Mouse (Mus musculus): ENCODE data around the gene Slc17a7. TPM values are rescaled to one million over a fixed set of nuclear protein-coding genes. Genes with fewer than 3 reads are reported as not detected.
A peak's percentile ranks its signal among the peaks of the same experiment; 100 is the strongest.
"Not testable (repeated sequence)": the region's sequence is repeated elsewhere in the genome, so short reads cannot be mapped to it uniquely, and the experiment has no call there.

Slc17a7 gene
- polyA plus RNA-seq, 1 experiment from 2014 or later: 0.55 TPM

GRCm38 (mm10) chr7:45148534-45149098 is 15.1 kb upstream of the Slc17a7 start:
- H3K4me2 ChIP-seq: no peak overlapping the region
- no peaks in the 10 kb centered on the region for H3K9me3 ChIP-seq
- H3K27me3 ChIP-seq: no peaks in the 10 kb centered on the region
- H3K4me1 ChIP-seq: peaks cover 36% of the 10 kb centered on the region
- peaks cover 28% of the 10 kb centered on the region for H3K36me3 ChIP-seq
- ATAC-seq (ENCODE audit: borderline replicate concordance, extremely low read depth, low FRiP score, low TSS enrichment): no peak
- H3K4me3 ChIP-seq: no peak overlapping the region
- no peak overlapping the region for H3K27ac ChIP-seq
- WGBS: 45% methylated on average over 4 of the region's 4 CpGs
- H3K9ac ChIP-seq: no peak overlapping the region

DNA sequence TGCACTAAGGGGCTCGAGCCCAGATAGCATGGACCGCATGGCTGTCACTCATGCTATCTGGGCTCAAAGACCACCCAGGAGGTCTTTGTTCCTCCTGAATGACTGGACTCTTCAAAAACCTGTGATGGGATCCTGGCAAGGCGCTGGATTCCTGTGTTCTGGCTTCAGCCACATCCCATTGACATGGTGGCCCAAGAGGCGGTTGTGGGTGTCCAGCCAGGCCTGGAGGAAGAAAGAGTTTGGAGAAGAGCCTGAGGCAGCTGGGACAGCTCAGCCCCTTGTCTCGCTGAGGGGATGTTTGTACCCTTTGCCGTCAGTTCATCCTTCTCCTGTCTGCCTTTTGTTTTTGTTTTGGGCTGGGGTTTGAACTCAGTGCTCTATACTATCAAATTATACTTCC is 14.2 kb upstream of the Slc17a7 start:
- peaks cover 22% of the 10 kb centered on the region for H3K36me3 ChIP-seq
- H3K27ac ChIP-seq: peak overlapping the region; percentile 66
- H3K9me3 ChIP-seq: no peaks in the 10 kb centered on the region
- peaks cover 38% of the 10 kb centered on the region for H3K4me1 ChIP-seq
- no peaks in the 10 kb centered on the region for H3K27me3 ChIP-seq
- no peak overlapping the region for H3K9ac ChIP-seq
- WGBS: 50% methylated on average over 6 of the region's 6 CpGs
- no peak for ATAC-seq (ENCODE audit: borderline replicate concordance, extremely low read depth, low FRiP score, low TSS enrichment)
- no peak overlapping the region for H3K4me2 ChIP-seq
- H3K4me3 ChIP-seq: no peak overlapping the region

DNA sequence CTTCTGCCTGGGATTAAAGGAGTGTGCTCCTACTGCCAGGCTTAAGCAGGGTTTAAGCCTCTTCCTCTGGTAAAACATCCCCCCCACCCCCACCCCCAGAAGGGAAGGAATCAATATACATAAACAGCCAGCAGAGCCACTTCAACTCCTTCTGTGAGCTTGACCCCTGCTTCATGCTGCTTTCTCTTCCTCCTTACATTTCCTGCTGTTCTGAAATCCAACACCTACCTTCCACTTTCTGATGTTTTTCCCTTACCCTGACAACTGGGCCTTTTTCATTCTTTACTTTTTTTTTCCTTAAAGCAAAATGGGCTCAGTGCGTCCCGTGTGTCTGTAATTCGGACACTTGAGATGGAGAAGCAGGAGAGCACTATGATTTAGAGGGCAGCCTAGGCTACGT is 13.4 kb upstream of the Slc17a7 start:
- H3K4me2 ChIP-seq: no peak overlapping the region
- 53% methylated on average over 4 of the region's 4 CpGs for WGBS
- no peaks in the 10 kb centered on the region for H3K9me3 ChIP-seq
- no peaks in the 10 kb centered on the region for H3K27me3 ChIP-seq
- H3K27ac ChIP-seq: peak overlapping the region; percentile 71
- no peak for ATAC-seq (ENCODE audit: borderline replicate concordance, extremely low read depth, low FRiP score, low TSS enrichment)
- H3K4me1 ChIP-seq: peaks cover 45% of the 10 kb centered on the region
- peaks cover 16% of the 10 kb centered on the region for H3K36me3 ChIP-seq
- no peak overlapping the region for H3K4me3 ChIP-seq
- 0 out of 2 replicates have a peak overlapping the region, but pooled peaks have one; percentile 3 for H3K9ac ChIP-seq

GRCm38 (mm10) chr7:45151303-45151702 is 12.4 kb upstream of the Slc17a7 start:
- H3K4me1 ChIP-seq: peaks cover 48% of the 10 kb centered on the region
- H3K4me2 ChIP-seq: no peak overlapping the region
- no peaks in the 10 kb centered on the region for H3K9me3 ChIP-seq
- no peaks in the 10 kb centered on the region for H3K27me3 ChIP-seq
- H3K9ac ChIP-seq: no peak overlapping the region
- H3K27ac ChIP-seq: peak overlapping the region; percentile 71
- no peak overlapping the region for H3K4me3 ChIP-seq
- 0 out of 2 replicates have a peak, but pooled peaks cover 8% of the 10 kb centered on the region for H3K36me3 ChIP-seq
- WGBS: 24% methylated on average over 11 of the region's 11 CpGs
- ATAC-seq (ENCODE audit: borderline replicate concordance, extremely low read depth, low FRiP score, low TSS enrichment): peak; percentile 7; the same call in 1 of the 2 replicates

DNA sequence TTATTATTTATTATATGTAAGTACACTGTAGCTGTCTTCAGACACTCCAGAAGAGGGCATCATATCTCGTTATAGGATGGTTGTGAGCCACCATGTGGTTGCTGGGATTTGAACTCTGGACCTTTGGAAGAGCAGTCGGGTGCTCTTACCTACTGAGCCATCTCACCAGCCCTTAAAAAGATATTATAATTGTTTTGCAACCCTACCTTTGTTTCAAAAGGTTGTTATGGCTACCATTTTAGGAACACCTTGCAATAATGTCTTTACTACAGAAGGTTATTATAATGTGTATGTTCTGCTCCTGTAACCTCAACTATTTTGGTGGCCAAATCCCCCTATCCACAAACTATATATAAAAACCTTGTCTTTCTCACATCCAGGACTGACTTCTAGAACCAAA is 10.7 kb upstream of the Slc17a7 start:
- not testable (repeated sequence) for H3K36me3 ChIP-seq; H3K27ac ChIP-seq; H3K27me3 ChIP-seq; H3K9me3 ChIP-seq; H3K4me3 ChIP-seq; ATAC-seq (ENCODE audit: borderline replicate concordance, extremely low read depth, low FRiP score, low TSS enrichment); H3K9ac ChIP-seq
- Histone ChIP-seq H3K4me1 (peaks cover 48% of the 10 kb centered on the region), H3K4me2 (peak overlapping the region; percentile 83)
- 84% methylated on average over 2 of the region's 2 CpGs for WGBS

DNA sequence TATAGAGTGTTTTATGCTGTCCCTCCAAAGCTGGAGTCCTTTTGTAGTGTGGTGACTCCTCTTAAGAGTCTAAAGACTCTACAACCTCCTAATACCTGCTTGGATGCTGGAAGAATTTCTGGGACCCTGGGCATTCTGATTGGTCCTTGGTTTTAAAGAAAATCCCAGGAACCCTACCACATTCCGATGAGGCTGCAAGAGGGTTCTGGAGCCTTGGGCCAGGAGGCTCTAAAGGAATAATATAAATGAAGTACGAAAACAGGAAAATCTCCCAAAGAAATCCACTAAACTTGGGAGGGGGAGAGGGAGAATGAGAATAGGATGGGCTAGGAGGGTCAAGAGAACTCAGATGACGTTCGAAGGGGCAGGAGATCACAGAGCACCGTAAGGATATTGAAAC is 10.2 kb upstream of the Slc17a7 start:
- H3K27me3 ChIP-seq: no peaks in the 10 kb centered on the region
- peak overlapping the region; percentile 83 for H3K4me2 ChIP-seq
- peak overlapping the region; percentile 98 for H3K27ac ChIP-seq
- peak overlapping the region; percentile 87 for H3K9ac ChIP-seq
- H3K4me3 ChIP-seq: peak overlapping the region; percentile 87
- H3K4me1 ChIP-seq: peaks cover 46% of the 10 kb centered on the region
- no peak for ATAC-seq (ENCODE audit: borderline replicate concordance, extremely low read depth, low FRiP score, low TSS enrichment)
- under 1% methylated on average over 5 of the region's 5 CpGs for WGBS
- H3K9me3 ChIP-seq: no peaks in the 10 kb centered on the region
- 0 out of 2 replicates have a peak, but pooled peaks cover 5% of the 10 kb centered on the region for H3K36me3 ChIP-seq

- 3% methylated on average over 69 of the region's 69 CpGs for WGBS
- peaks cover 39% of the 10 kb centered on the region for H3K4me1 ChIP-seq
- peak within 1 kb of the TSS; percentile 87 for H3K4me3 ChIP-seq
- ATAC-seq (ENCODE audit: borderline replicate concordance, extremely low read depth, low FRiP score, low TSS enrichment): peak; percentile 95
- H3K9me3 ChIP-seq: no peaks in the 10 kb centered on the region
- H3K27ac ChIP-seq: peak within 1 kb of the TSS; percentile 98
- peaks cover 13% of the 10 kb centered on the region; the same call in 1 of the 2 replicates for H3K36me3 ChIP-seq
- H3K27me3 ChIP-seq: no peaks in the 10 kb centered on the region
- peak within 1 kb of the TSS; percentile 83 for H3K4me2 ChIP-seq
- H3K9ac ChIP-seq: peak within 1 kb of the TSS; percentile 87
Observed at GRCm38 (mm10) chr7:45154096-45154992, 9.4 kb upstream of the Slc17a7 start, which contains the start of the genes Pih1d1 and Aldh16a1. Gene Pih1d1 (plus strand): TSS chr7:45154303. Gene Aldh16a1 (minus strand): TSS chr7:45154584.

DNA sequence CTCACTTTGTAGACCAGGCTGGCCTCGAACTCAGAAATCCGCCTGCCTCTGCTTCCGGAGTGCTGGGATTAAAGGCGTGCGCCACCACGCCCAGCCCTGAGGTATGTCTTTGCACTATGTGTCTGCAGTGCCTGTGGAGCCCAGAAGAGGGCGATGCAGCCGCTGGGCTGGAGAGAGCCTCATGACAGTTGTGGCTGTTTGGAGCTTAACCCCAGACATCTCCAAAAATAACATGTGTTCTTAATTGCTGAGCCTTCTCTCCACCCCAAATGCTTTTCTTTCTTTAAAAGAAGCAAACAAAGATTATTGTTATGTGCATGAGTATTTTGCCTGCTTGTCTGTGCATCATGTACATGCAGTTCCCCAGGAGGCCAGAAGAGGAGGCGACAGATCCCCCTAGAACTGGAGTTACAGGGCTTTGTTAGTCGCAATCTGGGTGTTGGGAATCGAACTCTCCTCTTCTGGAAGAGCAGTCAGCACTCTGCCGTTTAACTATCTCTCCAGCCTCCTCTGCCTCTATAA is 8.7 kb upstream of the Slc17a7 start:
- peak; percentile 1; the same call in 1 of the 2 replicates for ATAC-seq (ENCODE audit: borderline replicate concordance, extremely low read depth, low FRiP score, low TSS enrichment)
- Histone ChIP-seq H3K4me1 (peaks cover 37% of the 10 kb centered on the region), H3K27me3 (no peaks in the 10 kb centered on the region), H3K36me3 (peaks cover 19% of the 10 kb centered on the region; the same call in 1 of the 2 replicates), H3K27ac (peak overlapping the region; percentile 98), H3K9me3 (no peaks in the 10 kb centered on the region), H3K9ac (no peak overlapping the region), H3K4me2 (peak overlapping the region; percentile 83), H3K4me3 (peak overlapping the region; percentile 87)
- WGBS: 73% methylated on average over 12 of the region's 12 CpGs

DNA sequence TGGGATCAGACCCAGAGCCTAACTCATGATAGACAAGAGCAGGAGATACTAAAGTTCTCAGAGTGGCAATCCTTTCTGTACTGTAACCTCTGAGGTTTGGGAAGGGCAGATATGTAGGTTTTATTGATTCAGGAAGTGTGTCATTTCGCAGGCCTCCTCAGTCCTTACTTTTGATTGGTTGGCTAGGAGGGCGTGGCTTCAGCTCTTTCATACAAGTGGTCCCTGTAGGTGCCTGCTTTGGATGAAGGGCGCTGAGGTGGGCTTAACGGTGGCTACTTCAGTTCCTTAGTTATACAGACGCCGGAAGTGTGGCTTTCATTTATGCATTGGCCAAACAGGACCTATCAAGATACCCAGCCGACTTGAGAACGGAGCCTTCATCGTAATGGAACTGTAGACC is 8.2 kb upstream of the Slc17a7 start:
- 80% methylated on average over 9 of the region's 9 CpGs for WGBS
- peaks cover 32% of the 10 kb centered on the region for H3K4me1 ChIP-seq
- peak overlapping the region; percentile 83; the same call in 1 of the 2 replicates for H3K4me2 ChIP-seq
- peaks cover 25% of the 10 kb centered on the region; the same call in 1 of the 2 replicates for H3K36me3 ChIP-seq
- no peak overlapping the region for H3K27ac ChIP-seq
- no peak overlapping the region for H3K4me3 ChIP-seq
- no peaks in the 10 kb centered on the region for H3K27me3 ChIP-seq
- H3K9ac ChIP-seq: no peak overlapping the region
- ATAC-seq (ENCODE audit: borderline replicate concordance, extremely low read depth, low FRiP score, low TSS enrichment): no peak
- H3K9me3 ChIP-seq: no peaks in the 10 kb centered on the region

GRCm38 (mm10) chr7:45156206-45156605 is 7.5 kb upstream of the Slc17a7 start:
- no peak for ATAC-seq (ENCODE audit: borderline replicate concordance, extremely low read depth, low FRiP score, low TSS enrichment)
- H3K36me3 ChIP-seq: peaks cover 25% of the 10 kb centered on the region; the same call in 1 of the 2 replicates
- no peaks in the 10 kb centered on the region for H3K9me3 ChIP-seq
- H3K4me2 ChIP-seq: no peak overlapping the region
- no peak overlapping the region for H3K9ac ChIP-seq
- H3K27me3 ChIP-seq: no peaks in the 10 kb centered on the region
- no peak overlapping the region for H3K27ac ChIP-seq
- no peak overlapping the region for H3K4me3 ChIP-seq
- H3K4me1 ChIP-seq: peaks cover 25% of the 10 kb centered on the region
- WGBS: 89% methylated on average over 15 of the region's 15 CpGs

- Histone ChIP-seq H3K9me3 (no peaks in the 10 kb centered on the region), H3K27ac (no peak overlapping the region), H3K4me2 (no peak overlapping the region), H3K27me3 (peaks cover 1% of the 10 kb centered on the region), H3K36me3 (peaks cover 25% of the 10 kb centered on the region; the same call in 1 of the 2 replicates), H3K4me3 (no peak overlapping the region), H3K9ac (no peak overlapping the region), H3K4me1 (peaks cover 19% of the 10 kb centered on the region)
- WGBS: 79% methylated on average over 14 of the region's 14 CpGs
- ATAC-seq (ENCODE audit: borderline replicate concordance, extremely low read depth, low FRiP score, low TSS enrichment): no peak
Observed at GRCm38 (mm10) chr7:45157459-45157858, 6.3 kb upstream of the Slc17a7 start.
